Mouse (Mus musculus) hindbrain, embryonic 13.5 days (tissue): ENCODE results near the gene Atxn1. TPM values are rescaled to one million over a fixed set of nuclear protein-coding genes. Genes with fewer than 3 reads are reported as not detected.

ENCODE experiments used
- ATAC-seq: fragments of 200-750 bp; cut with Nextera tagmentation; 2 replicates; pipeline ENCODE4 v1.8.0; 2017; ENCODE audit warnings: moderate TSS enrichment; ENCODE audit not compliant: low FRiP score
- H3K27ac ChIP-seq: fragments of 300-500 bp; sonication (generic); 2 replicates; pipeline ENCODE4 v1.5.1; 2015; ENCODE audit warnings: inconsistent platforms, mild to moderate bottlenecking, moderate library complexity
- H3K27me3 ChIP-seq: fragments of 300-500 bp; sonication (generic); 2 replicates; pipeline ENCODE4 v1.6.1; 2015; ENCODE audit warnings: mild to moderate bottlenecking, inconsistent platforms
- H3K36me3 ChIP-seq: fragments of 300-500 bp; sonication (generic); 2 replicates; pipeline ENCODE4 v1.6.1; 2015; ENCODE audit warnings: mild to moderate bottlenecking, inconsistent platforms
- H3K4me1 ChIP-seq: fragments of 300-500 bp; sonication (generic); replicated peaks from 2 replicates; pipeline ENCODE4 v1.6.1; 2015; ENCODE audit warnings: inconsistent platforms
- H3K4me2 ChIP-seq: fragments of 300-500 bp; sonication (generic); 2 replicates; pipeline ENCODE4 v1.6.1; 2015; ENCODE audit warnings: inconsistent platforms, mild to moderate bottlenecking, moderate library complexity
- H3K4me3 ChIP-seq: fragments of 300-500 bp; sonication (generic); 2 replicates; pipeline ENCODE4 v1.5.1; 2015; ENCODE audit warnings: mild to moderate bottlenecking, inconsistent platforms
- H3K9ac ChIP-seq: fragments of 300-500 bp; sonication (generic); 2 replicates; pipeline ENCODE4 v1.6.1; 2015; ENCODE audit warnings: mild to moderate bottlenecking, inconsistent platforms
- H3K9me3 ChIP-seq: fragments of 300-500 bp; sonication (generic); 2 replicates; pipeline ENCODE4 v1.6.1; 2016; ENCODE audit warnings: inconsistent platforms
- WGBS: fragments of 180-500 bp; shearing (Covaris S2); methylation state at CpG from one replicate; pipeline ENCODE4 v1.1.7; 2015; 5-methylcytosine and 5-hydroxymethylcytosine counted together
- polyA plus RNA-seq: library from polyadenylated mRNA; unstranded; fragments of >200 nt; fragmentation: Nextera tagmentation; extraction: Ambion mirVana; gene quantifications from 2 replicates; pipeline ENCODE4 v1.2.1, GENCODE M21; 2015

Gene Atxn1
- polyA plus RNA-seq, 1 experiment from 2014 or later: 8.1 TPM

DNA sequence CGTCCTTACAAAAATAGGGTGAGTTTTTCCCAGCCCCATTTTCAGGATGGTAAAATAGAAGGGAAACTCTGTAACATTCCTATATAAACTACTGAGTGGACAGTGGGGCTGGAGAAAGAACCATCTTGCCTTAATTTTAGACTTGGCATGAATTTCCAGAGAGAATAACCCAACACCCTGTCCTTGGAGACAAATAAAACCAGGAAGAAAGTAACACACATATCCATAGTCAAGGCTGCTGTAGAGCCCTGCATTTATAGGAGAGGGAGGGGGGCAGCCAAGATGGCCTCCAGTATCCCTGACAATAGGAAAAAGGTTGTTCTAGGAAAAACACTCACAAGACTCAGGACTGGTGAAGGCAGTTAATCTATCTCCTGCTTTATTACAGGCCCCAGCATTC lies 210.3 kb downstream of the Atxn1 start:
- no peak overlapping the region for H3K4me2 ChIP-seq
- 95% methylated on average over 1 of the region's 1 CpGs for WGBS
- H3K27ac ChIP-seq: no peak overlapping the region
- H3K9ac ChIP-seq: no peak overlapping the region
- H3K27me3 ChIP-seq: no peaks in the 10 kb centered on the region
- H3K4me3 ChIP-seq: no peak overlapping the region
- H3K36me3 ChIP-seq: no peaks in the 10 kb centered on the region
- no peak for ATAC-seq
- no peaks in the 10 kb centered on the region for H3K9me3 ChIP-seq
- H3K4me1 ChIP-seq: peaks cover 11% of the 10 kb centered on the region

DNA sequence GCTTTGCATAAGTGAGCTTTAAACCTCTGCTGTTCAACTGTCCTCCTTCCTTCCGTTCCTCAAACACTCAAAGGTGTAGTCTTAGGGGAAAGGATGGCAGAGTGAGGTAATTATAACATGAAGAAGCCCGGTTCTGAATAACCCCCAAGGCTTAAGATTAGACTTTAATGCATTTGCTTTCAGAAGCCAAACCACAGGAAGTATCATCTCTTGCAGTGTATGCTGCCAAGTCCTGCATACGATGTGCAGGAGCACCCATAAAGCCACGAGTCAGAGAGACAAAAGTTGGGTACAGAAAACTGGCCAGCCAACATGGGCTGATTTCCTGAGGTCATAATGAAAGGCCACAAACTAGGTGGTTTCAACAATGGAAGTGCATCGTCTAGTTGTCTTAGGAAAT lies 212.3 kb downstream of the Atxn1 start:
- Histone ChIP-seq H3K4me1 (peaks cover 19% of the 10 kb centered on the region), H3K4me3 (no peak overlapping the region), H3K9me3 (no peaks in the 10 kb centered on the region), H3K36me3 (no peaks in the 10 kb centered on the region), H3K27me3 (no peaks in the 10 kb centered on the region), H3K4me2 (no peak overlapping the region), H3K9ac (no peak overlapping the region), H3K27ac (no peak overlapping the region)
- 71% methylated on average over 5 of the region's 5 CpGs for WGBS
- ATAC-seq: no peak

DNA sequence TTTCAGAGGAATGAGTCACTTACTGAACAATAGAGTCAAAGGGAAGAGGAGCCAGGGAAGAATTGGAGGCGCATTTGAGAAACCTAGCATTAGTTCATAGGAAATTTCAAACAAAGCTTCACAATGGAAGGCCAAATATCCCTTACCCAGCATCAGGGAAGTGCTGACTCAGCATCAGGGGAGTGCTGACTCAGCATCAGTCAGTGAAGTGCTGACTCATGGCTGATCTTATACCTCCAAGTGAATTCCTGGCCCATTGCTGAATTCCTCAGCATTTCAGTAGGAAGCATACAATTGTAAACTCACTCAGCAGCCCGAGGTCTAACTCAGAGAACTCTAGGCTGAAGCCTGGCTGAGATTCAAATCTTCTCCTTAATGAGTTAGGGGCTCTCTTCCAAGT lies 213.6 kb downstream of the Atxn1 start:
- peaks cover 23% of the 10 kb centered on the region for H3K4me1 ChIP-seq
- 61% methylated on average over 2 of the region's 2 CpGs for WGBS
- H3K4me2 ChIP-seq: no peak overlapping the region
- H3K9ac ChIP-seq: no peak overlapping the region
- no peak overlapping the region for H3K4me3 ChIP-seq
- 0 out of 2 replicates have a peak overlapping the region, but pooled peaks have one; percentile 18 for H3K27ac ChIP-seq
- H3K36me3 ChIP-seq: no peaks in the 10 kb centered on the region
- no peaks in the 10 kb centered on the region for H3K27me3 ChIP-seq
- no peaks in the 10 kb centered on the region for H3K9me3 ChIP-seq
- no peak for ATAC-seq

DNA sequence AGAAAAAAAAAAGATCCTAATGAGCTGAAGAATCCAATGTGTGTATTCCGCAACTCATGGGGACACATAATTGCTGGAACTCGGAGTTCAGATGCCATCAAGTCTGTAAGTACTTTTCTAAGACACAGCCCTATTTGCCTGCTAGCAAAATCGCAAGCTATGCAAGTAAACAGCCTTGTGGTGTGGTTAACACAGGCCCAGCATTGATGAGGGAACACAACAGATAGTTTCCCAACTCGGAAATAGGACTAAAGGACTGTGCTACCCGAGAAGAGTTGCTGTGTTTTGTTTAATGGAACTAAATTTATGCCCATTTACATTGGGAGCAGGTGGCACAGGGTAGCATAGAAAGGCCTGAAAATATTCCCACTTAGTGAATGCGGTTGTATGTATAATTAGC lies 214.2 kb downstream of the Atxn1 start:
- Histone ChIP-seq H3K27ac (0 out of 2 replicates have a peak overlapping the region, but pooled peaks have one; percentile 3), H3K9me3 (no peaks in the 10 kb centered on the region), H3K36me3 (no peaks in the 10 kb centered on the region), H3K27me3 (no peaks in the 10 kb centered on the region), H3K4me1 (peaks cover 29% of the 10 kb centered on the region), H3K9ac (no peak overlapping the region), H3K4me3 (no peak overlapping the region), H3K4me2 (no peak overlapping the region)
- ATAC-seq: no peak
- 59% methylated on average over 6 of the region's 6 CpGs for WGBS

DNA sequence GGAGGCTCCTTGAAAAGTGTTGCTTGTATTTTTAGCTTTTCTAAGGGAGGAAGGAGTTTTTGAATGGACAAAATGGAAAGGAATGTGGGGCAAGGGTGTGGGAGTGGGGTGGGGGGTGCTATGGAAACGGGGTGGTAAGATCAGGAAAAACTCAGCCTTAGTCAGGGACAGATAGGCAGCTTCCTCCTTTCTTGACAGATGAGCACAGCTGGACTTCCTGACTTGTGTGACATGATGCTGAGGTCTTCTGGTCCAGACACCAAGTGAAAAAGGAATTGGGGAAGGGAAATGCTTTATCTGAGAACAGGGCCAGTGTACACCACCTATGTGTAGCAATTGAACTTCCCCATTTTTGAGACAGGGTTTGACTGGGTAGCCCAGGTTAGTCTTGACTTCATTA lies 214.9 kb downstream of the Atxn1 start:
- WGBS: 56% methylated on average over 1 of the region's 1 CpGs
- Histone ChIP-seq H3K4me1 (peaks cover 29% of the 10 kb centered on the region), H3K9me3 (no peaks in the 10 kb centered on the region), H3K9ac (no peak overlapping the region), H3K27me3 (no peaks in the 10 kb centered on the region), H3K4me3 (no peak overlapping the region), H3K4me2 (no peak overlapping the region), H3K27ac (no peak overlapping the region), H3K36me3 (no peaks in the 10 kb centered on the region)
- ATAC-seq: no peak

DNA sequence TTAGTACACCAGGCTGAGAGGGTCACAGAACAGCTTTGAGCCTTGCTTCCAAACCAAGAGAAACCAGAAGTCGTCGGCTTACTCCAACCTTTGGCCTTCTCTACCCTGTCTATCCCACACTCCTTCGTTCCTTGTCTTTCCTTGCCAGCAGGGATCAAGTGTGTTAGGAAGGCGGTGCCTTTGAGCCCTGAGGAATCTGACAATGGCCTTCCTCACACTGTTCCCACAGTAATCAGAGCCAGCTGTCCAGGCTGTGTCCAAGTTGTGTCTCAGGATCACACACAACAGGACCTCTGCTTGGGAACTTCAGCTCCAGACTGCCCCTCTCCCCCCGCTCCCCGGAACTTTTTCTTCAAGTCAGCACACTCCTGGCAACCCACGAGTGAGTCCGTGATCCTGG lies 215.6 kb downstream of the Atxn1 start:
- H3K27ac ChIP-seq: no peak overlapping the region
- WGBS: 72% methylated on average over 8 of the region's 8 CpGs

DNA sequence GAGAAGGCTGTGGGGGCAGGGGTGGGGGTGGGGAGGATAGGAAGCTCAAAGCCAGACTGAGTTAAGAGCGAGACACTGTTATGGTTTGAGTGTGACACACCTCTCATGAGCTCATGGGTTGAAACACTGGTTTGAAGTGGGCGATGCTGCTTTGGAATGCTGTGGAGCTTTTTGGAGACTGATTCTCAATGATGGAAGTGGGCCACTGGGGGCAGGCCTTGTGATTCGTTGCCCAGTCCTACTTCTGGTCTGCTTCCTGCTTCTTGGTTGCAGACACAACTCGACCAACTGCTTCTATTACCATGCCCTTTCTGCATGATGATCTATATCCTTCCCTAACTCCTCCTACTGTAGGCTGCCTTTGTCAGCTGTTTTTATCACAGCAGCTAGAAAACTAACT lies 216.1 kb downstream of the Atxn1 start:
- H3K27ac ChIP-seq: no peak overlapping the region
- peaks cover 33% of the 10 kb centered on the region for H3K4me1 ChIP-seq
- no peak overlapping the region for H3K9ac ChIP-seq
- no peak overlapping the region for H3K4me3 ChIP-seq
- 84% methylated on average over 4 of the region's 4 CpGs for WGBS
- no peaks in the 10 kb centered on the region for H3K36me3 ChIP-seq
- ATAC-seq: no peak
- H3K27me3 ChIP-seq: no peaks in the 10 kb centered on the region
- H3K4me2 ChIP-seq: no peak overlapping the region
- no peaks in the 10 kb centered on the region for H3K9me3 ChIP-seq

More for the DNA sequence above, 215.6 kb downstream of the Atxn1 start:
- no peaks in the 10 kb centered on the region for H3K27me3 ChIP-seq
- H3K4me2 ChIP-seq: no peak overlapping the region
- no peak overlapping the region for H3K9ac ChIP-seq
- H3K4me1 ChIP-seq: peaks cover 29% of the 10 kb centered on the region
- no peaks in the 10 kb centered on the region for H3K9me3 ChIP-seq
- no peak for ATAC-seq
- no peaks in the 10 kb centered on the region for H3K36me3 ChIP-seq
- no peak overlapping the region for H3K4me3 ChIP-seq

DNA sequence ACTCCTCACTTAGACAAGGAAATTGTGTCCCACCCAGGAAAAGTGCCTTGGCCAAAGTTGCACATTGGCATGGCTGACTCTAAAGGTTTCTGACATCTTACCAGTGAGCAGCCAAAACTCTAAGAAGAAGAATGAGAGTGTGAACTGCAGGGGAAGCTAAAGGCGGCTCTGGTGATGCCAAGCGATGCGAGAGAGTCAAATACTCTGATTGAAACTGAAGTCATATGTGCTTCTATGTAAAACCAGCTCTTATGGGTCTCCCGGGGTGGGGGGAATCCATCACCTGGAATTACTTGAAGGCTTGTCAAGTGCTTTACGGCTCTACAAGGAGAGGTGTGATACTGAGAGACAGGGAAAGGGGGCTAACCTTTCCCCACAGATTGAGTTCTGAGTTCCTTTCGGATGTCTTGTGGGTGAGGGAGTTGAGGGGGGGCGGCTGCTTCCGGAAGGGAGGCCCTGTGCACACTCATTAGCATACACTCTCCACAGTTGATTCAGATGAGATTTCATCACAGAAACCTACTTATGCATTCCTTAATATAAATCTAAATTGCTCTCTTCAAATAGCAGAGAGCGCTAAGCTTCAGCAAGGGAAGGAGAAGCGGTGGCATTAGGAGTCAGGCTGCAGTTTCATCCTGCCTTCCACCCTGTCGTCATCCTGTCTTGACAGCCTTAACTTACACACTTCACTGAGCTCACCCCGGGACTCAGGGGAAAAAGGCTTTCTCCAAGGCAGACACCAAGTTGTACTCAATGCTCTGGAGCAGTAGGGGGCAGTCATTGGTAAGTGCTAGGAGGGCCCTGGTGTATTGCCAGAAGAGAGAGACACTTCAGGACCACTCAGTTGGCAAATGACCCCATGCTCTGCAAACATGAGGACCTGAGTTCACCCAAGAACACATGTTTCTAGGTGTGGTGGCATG lies 218.7 kb downstream of the Atxn1 start:
- 62% methylated on average over 12 of the region's 12 CpGs for WGBS
- Histone ChIP-seq H3K9ac (no peak overlapping the region), H3K36me3 (no peaks in the 10 kb centered on the region), H3K27ac (peak overlapping the region; percentile 12; the same call in 1 of the 2 replicates), H3K4me1 (peaks cover 36% of the 10 kb centered on the region), H3K27me3 (no peaks in the 10 kb centered on the region), H3K9me3 (no peaks in the 10 kb centered on the region), H3K4me3 (no peak overlapping the region), H3K4me2 (no peak overlapping the region)
- 0 out of 2 replicates have a peak, but pooled peaks have one; percentile 32 for ATAC-seq

DNA sequence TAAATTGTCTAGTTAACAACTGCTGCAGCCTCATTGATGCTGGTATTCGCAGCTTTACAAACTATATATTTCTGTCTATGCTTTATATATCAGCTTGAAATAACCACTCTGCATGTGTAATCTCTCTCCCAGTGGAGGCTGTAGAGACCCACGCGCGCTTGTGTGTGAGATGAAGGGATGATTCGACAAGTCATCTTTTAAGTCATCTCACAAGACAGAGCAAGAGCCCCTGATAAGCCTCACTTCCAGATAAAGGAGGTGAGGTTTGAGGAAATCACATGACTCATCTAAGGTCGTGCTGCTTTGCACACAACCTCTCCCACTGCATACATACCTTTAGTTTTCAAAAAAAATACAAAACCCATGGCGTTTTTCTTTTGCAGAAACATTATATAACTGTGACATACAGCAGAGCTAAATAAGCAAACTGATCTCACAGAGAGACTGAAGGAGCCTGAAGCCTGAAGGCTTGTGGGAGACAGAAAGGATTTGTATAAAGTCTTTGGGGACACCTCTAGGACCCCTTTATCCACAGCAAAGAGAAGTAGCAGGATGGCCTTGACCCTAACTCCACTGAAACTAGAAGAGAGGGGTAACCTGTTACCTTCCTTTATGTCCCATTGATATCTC lies 219.9 kb downstream of the Atxn1 start:
- Histone ChIP-seq H3K9me3 (no peaks in the 10 kb centered on the region), H3K36me3 (no peaks in the 10 kb centered on the region), H3K4me3 (no peak overlapping the region), H3K4me2 (no peak overlapping the region), H3K9ac (no peak overlapping the region), H3K4me1 (peaks cover 30% of the 10 kb centered on the region), H3K27ac (no peak overlapping the region), H3K27me3 (no peaks in the 10 kb centered on the region)
- ATAC-seq: no peak
- 82% methylated on average over 7 of the region's 7 CpGs for WGBS

DNA sequence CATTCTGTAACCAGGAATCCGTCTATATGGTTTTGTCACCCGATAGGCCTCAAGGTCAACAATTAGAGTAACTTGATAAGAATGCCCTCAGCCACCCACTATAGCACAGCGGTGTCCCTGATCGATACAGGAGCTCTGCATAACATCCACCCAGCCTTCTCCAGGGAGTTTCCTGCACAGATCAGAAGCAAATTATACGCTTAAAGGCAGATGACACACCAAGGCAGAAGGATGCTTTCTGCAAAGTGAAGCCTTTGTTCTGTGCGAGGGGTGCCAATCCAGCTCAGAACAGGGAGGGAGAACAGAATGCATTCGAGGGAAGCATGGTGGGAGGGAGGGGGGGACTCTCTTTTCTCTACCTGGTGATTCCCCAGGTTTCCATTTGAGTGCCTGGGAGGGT lies 221.0 kb downstream of the Atxn1 start:
- H3K27me3 ChIP-seq: no peaks in the 10 kb centered on the region
- H3K4me3 ChIP-seq: no peak overlapping the region
- H3K9me3 ChIP-seq: no peaks in the 10 kb centered on the region
- H3K4me2 ChIP-seq: no peak overlapping the region
- 46% methylated on average over 7 of the region's 7 CpGs for WGBS
- ATAC-seq: 0 out of 2 replicates have a peak, but pooled peaks have one; percentile 24
- H3K27ac ChIP-seq: peak overlapping the region; percentile 60; the same call in 1 of the 2 replicates
- H3K4me1 ChIP-seq: peaks cover 21% of the 10 kb centered on the region
- no peaks in the 10 kb centered on the region for H3K36me3 ChIP-seq
- no peak overlapping the region for H3K9ac ChIP-seq

DNA sequence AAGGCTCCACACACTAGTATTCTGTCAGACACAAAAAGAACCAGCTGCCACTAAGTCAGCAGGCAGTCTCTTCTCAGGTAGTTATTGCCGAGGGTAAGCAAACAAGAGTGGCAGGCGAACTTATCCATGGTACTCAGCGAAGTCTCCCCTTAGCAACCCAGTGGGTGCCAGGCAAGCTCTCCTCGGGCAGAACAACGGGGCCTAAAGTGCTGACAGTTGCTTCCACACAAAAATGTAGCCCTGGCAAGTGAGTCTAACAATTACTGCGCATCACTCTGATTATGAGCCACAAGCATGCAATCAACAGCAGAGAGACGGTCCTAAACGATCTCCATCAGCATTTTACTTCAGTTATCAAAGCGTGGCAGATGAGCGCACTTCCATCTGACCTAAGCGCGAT lies 224.4 kb downstream of the Atxn1 start:
- Histone ChIP-seq H3K27ac (no peak overlapping the region), H3K9me3 (no peaks in the 10 kb centered on the region), H3K4me1 (peaks cover 14% of the 10 kb centered on the region), H3K4me2 (no peak overlapping the region), H3K4me3 (no peak overlapping the region), H3K36me3 (no peaks in the 10 kb centered on the region), H3K9ac (no peak overlapping the region), H3K27me3 (no peaks in the 10 kb centered on the region)
- WGBS: 72% methylated on average over 12 of the region's 12 CpGs
- ATAC-seq: no peak

DNA sequence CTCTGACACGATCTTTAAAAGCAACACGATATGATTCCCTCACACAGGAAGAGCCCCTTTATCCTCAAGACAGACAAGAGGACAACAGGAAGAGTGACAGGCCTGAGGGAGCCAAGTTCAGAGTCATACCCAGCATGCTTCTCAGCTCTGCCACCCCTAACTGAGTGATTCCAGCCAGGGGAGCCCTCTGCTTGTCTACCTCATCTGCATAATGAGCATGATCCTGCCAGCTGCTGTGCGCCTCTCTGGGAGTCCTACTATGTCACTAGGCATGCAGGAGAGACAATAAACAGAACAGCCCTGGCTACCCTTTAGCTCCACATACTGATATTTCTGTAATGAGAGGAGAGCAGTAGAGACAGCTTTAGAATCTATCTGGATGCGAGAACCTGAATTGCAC lies 228.6 kb downstream of the Atxn1 start:
- H3K36me3 ChIP-seq: no peaks in the 10 kb centered on the region
- ATAC-seq: no peak
- WGBS: 69% methylated on average over 4 of the region's 4 CpGs
- H3K9me3 ChIP-seq: no peaks in the 10 kb centered on the region
- H3K4me3 ChIP-seq: no peak overlapping the region
- 0 out of 2 replicates have a peak overlapping the region, but pooled peaks have one; percentile 6 for H3K27ac ChIP-seq
- no peak overlapping the region for H3K9ac ChIP-seq
- no peaks in the 10 kb centered on the region for H3K27me3 ChIP-seq
- no peak overlapping the region for H3K4me2 ChIP-seq
- peaks cover 5% of the 10 kb centered on the region; the same call in 1 of the 2 replicates for H3K4me1 ChIP-seq
